Mouse (Mus musculus) megakaryocyte, embryonic 14.5 days (primary cell): Measurements from ENCODE around the gene Sfxn4.

Source experiments
- FLI1 ChIP-seq: IDR thresholded peaks from 2 replicates; pipeline ENCODE4 v1.6.1; 2012; ENCODE audit warnings: low read length, inconsistent platforms, mixed read lengths
- GATA1 ChIP-seq: IDR thresholded peaks from 3 replicates; pipeline ENCODE4 v1.6.1; 2012; ENCODE audit warnings: mixed read lengths, low read length, inconsistent platforms, borderline replicate concordance

GRCm38 (mm10) chr19:60874064-60874694 is 12.9 kb upstream of the Sfxn4 start, which contains the start of gene Prdx3:
- TF ChIP-seq GATA1 (no peak), FLI1 (no peak)
